7 mouse cellular contexts compared by ENCODE assay signal in genomic region chr1:136051013-136051315, GRCm38 (mm10). TPM values are rescaled to one million over a fixed set of nuclear protein-coding genes. Genes with fewer than 3 reads are reported as not detected.
DNase-seq lines count a peak whose midpoint lies in the region; ATAC-seq and TF ChIP-seq lines count a peak whose summit lies in the region.

No protein-coding gene starts in this region.

- H3K9me3 ChIP-seq in hindbrain, embryonic 13.5 days: no peaks in the 10 kb centered on the region
- no peaks in the 10 kb centered on the region for H3K9me3 ChIP-seq in lung, postnatal 0 days (ENCODE audit: low read length)

- TF ChIP-seq EP300 in lung, postnatal 0 days (IDR thresholded peaks at IDR 0.05): no peak

- WGBS in hindbrain, embryonic 13.5 days: under 1% methylated on average over 36 of the region's 36 CpGs
- under 1% methylated on average over 35 of the region's 36 CpGs for WGBS in lung, postnatal 0 days

- peak overlapping the region; percentile 41 for H3K4me3 ChIP-seq in hindbrain, embryonic 13.5 days
- H3K4me3 ChIP-seq in lung, postnatal 0 days (ENCODE audit: low read depth, low read length): peak overlapping the region; percentile 17

- peak; percentile 34 for DNase-seq in layer of hippocampus, adult 9-11 months
- DNase-seq in layer of hippocampus, adult 18-20 months (ENCODE audit: low spot score in 2 of 2): no peak
- DNase-seq in lung, postnatal 0 days (ENCODE audit: low spot score): no peak
- peak; percentile 67 to 74 for DNase-seq in right cerebral cortex, postnatal 10 days (ENCODE audit: low spot score in 2 of 2)
- no peak for DNase-seq in Muller cell, postnatal 12 days (ENCODE audit: inconsistent ontology term)

- no peak overlapping the region for H3K27ac ChIP-seq in hindbrain, embryonic 13.5 days
- no peak overlapping the region for H3K27ac ChIP-seq in lung, postnatal 0 days (ENCODE audit: low read length)

- ATAC-seq in common myeloid progenitor, adult 5-6 weeks (replicated peaks; ENCODE audit: low read depth, poor library complexity, severe bottlenecking): 0 out of 2 replicates have a peak, but pooled peaks have one; percentile 7
- ATAC-seq in hindbrain, embryonic 13.5 days (ENCODE audit: low FRiP score): peak; percentile 48
- ATAC-seq in lung, postnatal 0 days: peak; percentile 46

- no peaks in the 10 kb centered on the region for H3K36me3 ChIP-seq in hindbrain, embryonic 13.5 days
- no peaks in the 10 kb centered on the region for H3K36me3 ChIP-seq in lung, postnatal 0 days (ENCODE audit: insufficient read depth, low read length)

- H3K4me1 ChIP-seq in hindbrain, embryonic 13.5 days (replicated peaks): peaks cover 14% of the 10 kb centered on the region
- no peaks in the 10 kb centered on the region; the same call in 1 of the 2 replicates for H3K4me1 ChIP-seq in lung, postnatal 0 days (ENCODE audit: insufficient read depth, low read depth, low read length)

- H3K27me3 ChIP-seq in hindbrain, embryonic 13.5 days: peaks cover 59% of the 10 kb centered on the region
- peaks cover 31% of the 10 kb centered on the region for H3K27me3 ChIP-seq in lung, postnatal 0 days (replicated peaks; ENCODE audit: insufficient read depth, low read length)

- H3K9ac ChIP-seq in hindbrain, embryonic 13.5 days: peak overlapping the region; percentile 63
- no peak overlapping the region for H3K9ac ChIP-seq in lung, postnatal 0 days (replicated peaks; ENCODE audit: low read depth)

- peak overlapping the region; percentile 58 for H3K4me2 ChIP-seq in hindbrain, embryonic 13.5 days
- H3K4me2 ChIP-seq in lung, postnatal 0 days (replicated peaks; ENCODE audit: low read depth, low read length): peak overlapping the region; percentile 40

- no peak for TF ChIP-seq CTCF in lung, postnatal 0 days (IDR thresholded peaks at IDR 0.05)

RNA-seq across cellular contexts. Expression of gene Ascl5, which starts 0.4 kb away (rescaled TPM):
- not detected for total RNA-seq in layer of hippocampus, adult 18-20 months (2021)
- not detected in 2 replicates for total RNA-seq in common myeloid progenitor, adult 5-6 weeks (2017)
- not detected in 2 replicates for polyA plus RNA-seq in hindbrain, embryonic 13.5 days (2015; fragmentation: Nextera tagmentation; extraction: Ambion mirVana)
- polyA plus RNA-seq in lung, postnatal 0 days (2015; fragmentation: Nextera tagmentation; extraction: Ambion mirVana): not detected in 2 replicates

RNA-seq across cellular contexts. Expression of gene Cacna1s, which starts 1.6 kb away (rescaled TPM):
- total RNA-seq in layer of hippocampus, adult 18-20 months (2021): 1 to 10 TPM in 1 of 2 experiments, under 1 TPM in 1; 0.91 to 1.1 TPM
- not detected in 2 replicates for total RNA-seq in common myeloid progenitor, adult 5-6 weeks (2017)
- 0.10 and 0.29 TPM in 2 replicates for polyA plus RNA-seq in hindbrain, embryonic 13.5 days (2015; fragmentation: Nextera tagmentation; extraction: Ambion mirVana)
- polyA plus RNA-seq in lung, postnatal 0 days (2015; fragmentation: Nextera tagmentation; extraction: Ambion mirVana): 0.82 and 1.6 TPM in 2 replicates

RNA-seq across cellular contexts. Expression of gene Tmem9, which starts 43.0 kb away (rescaled TPM):
- total RNA-seq in layer of hippocampus, adult 18-20 months (2021): 10 to 100 TPM; 64.0 to 64.2 TPM
- 20.9 and 22.0 TPM in 2 replicates for total RNA-seq in common myeloid progenitor, adult 5-6 weeks (2017)
- polyA plus RNA-seq in hindbrain, embryonic 13.5 days (2015; fragmentation: Nextera tagmentation; extraction: Ambion mirVana): 149 and 153 TPM in 2 replicates
- polyA plus RNA-seq in lung, postnatal 0 days (2015; fragmentation: Nextera tagmentation; extraction: Ambion mirVana): 99.1 and 106 TPM in 2 replicates

RNA-seq across cellular contexts. Expression of gene Igfn1, which starts 44.8 kb away (rescaled TPM):
- total RNA-seq in layer of hippocampus, adult 18-20 months (2021): under 1 TPM; 0.23 to 0.59 TPM
- total RNA-seq in common myeloid progenitor, adult 5-6 weeks (2017): not detected in 2 replicates
- not detected in 2 replicates for polyA plus RNA-seq in hindbrain, embryonic 13.5 days (2015; fragmentation: Nextera tagmentation; extraction: Ambion mirVana)
- not detected in 2 replicates for polyA plus RNA-seq in lung, postnatal 0 days (2015; fragmentation: Nextera tagmentation; extraction: Ambion mirVana)

Comparison
In these comparisons a context has a peak if more than half of its experiments do, and no peak if none do; other contexts are left out.
1. DNase-seq: peak in layer of hippocampus, adult 9-11 months (single experiment) and right cerebral cortex, postnatal 10 days (2 of 2); none in layer of hippocampus, adult 18-20 months (0 of 2), lung, postnatal 0 days (single experiment) and Muller cell, postnatal 12 days (single experiment).
2. Peak in every context shown above with its lines, with median percentiles within 50 percentile points of each other: ATAC-seq.